Mouse (Mus musculus): ENCODE measurements at regions not wholly inside any gene's neighbourhood (a gene's known extent, or its start where the extent isn't known, plus 50 kb on each side); places are given as distances from the start of the nearest gene placed in this dataset.
"Not testable (repeated sequence)": the region's sequence is repeated elsewhere in the genome, so short reads cannot be mapped to it uniquely, and the experiment has no call there.

DNA sequence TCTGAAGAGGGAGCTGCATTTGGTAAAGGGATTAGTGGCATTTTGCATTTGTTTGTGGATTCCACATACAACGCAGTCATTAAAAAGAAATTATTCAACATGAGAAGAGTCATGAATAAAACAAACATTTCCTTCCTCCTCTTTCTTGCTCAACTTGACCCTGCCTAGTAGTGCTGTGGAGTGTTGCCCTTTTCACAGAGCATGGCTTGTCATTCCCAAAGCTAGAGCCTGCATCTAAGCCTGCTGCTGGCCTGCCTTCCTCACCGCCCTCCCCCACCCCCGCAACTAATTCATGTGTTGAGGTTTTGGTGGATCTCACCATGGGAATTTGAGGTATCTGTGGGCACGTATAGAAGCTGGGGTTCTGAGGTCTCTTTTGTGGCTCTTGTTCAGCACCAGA lies 133.6 kb upstream of the Rapgef5 start:
- not testable (repeated sequence) for H3K9me3 ChIP-seq; ATAC-seq (replicated peaks); H3K9ac ChIP-seq (replicated peaks); H3K36me3 ChIP-seq; H3K4me2 ChIP-seq (replicated peaks); H3K4me1 ChIP-seq; H3K4me3 ChIP-seq; H3K27ac ChIP-seq (replicated peaks)
- WGBS, result 36% methylated on average over 1 of the region's 4 CpGs
- peaks cover 26% of the 10 kb centered on the region for H3K27me3 ChIP-seq

DNA sequence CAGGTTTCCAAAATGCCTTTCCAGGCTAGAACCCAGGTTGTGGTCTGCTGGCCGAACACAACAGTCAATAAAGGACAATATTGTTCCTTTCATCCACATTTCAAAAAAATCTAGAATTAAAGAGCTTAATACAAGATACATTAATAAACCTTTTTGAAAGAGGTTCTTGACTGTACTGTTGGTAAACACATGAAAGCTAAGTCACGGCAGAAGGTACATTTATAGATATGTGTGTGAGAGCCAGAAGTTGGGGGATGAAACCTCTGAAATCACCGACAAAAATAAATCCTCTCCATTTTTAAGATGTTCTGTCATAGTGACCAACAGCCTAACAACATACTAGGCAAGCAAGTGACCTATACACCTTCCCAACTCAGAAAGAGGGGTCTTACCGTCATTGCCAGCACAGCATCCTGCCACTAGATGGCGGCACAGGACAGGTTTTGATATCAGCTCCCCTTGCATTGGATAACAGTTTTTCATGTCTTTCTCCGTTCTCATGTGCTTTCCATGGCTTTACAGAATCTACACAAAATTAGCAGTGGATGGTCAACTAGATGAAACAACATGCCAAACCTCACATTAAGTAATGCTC lies 131.1 kb upstream of the Rapgef5 start:
- WGBS, result 11% methylated on average over 6 of the region's 6 CpGs
- H3K36me3 ChIP-seq, result no peaks in the 10 kb centered on the region
- H3K9ac ChIP-seq (replicated peaks), result no peak overlapping the region
- no peaks in the 10 kb centered on the region for H3K4me1 ChIP-seq
- H3K9me3 ChIP-seq, result no peaks in the 10 kb centered on the region
- H3K27me3 ChIP-seq, result peaks cover 17% of the 10 kb centered on the region
- no peak overlapping the region for H3K4me2 ChIP-seq (replicated peaks)
- H3K4me3 ChIP-seq, result no peak overlapping the region
- peak; percentile 81 for ATAC-seq (replicated peaks)
- H3K27ac ChIP-seq (replicated peaks), result no peak overlapping the region

DNA sequence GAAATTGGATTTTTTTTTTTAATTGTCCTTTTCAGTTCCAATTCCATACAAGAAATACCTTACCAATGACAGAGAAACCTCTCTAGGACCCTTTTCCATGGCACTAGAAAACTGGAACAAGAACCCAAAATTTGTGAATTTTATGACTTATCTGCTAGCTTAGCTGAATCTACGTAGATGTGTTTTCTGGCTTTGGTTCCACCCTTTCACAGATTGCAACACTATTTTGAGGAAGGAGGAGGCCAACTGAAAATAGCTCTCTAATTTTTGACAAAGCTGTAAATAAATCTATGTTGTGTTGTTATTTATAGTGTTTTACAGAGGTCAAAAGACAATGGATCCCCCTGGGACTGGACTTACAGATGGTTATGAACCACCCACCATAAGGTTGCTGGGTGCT lies 130.6 kb upstream of the Rapgef5 start:
- peaks cover 17% of the 10 kb centered on the region for H3K27me3 ChIP-seq
- no peak for ATAC-seq (replicated peaks)
- no peak overlapping the region for H3K27ac ChIP-seq (replicated peaks)
- no peak overlapping the region for H3K4me2 ChIP-seq (replicated peaks)
- H3K36me3 ChIP-seq, result no peaks in the 10 kb centered on the region
- H3K9ac ChIP-seq (replicated peaks), result no peak overlapping the region
- no peaks in the 10 kb centered on the region for H3K4me1 ChIP-seq
- H3K4me3 ChIP-seq, result no peak overlapping the region
- 95% methylated on average over 1 of the region's 1 CpGs for WGBS
- H3K9me3 ChIP-seq, result no peaks in the 10 kb centered on the region

DNA sequence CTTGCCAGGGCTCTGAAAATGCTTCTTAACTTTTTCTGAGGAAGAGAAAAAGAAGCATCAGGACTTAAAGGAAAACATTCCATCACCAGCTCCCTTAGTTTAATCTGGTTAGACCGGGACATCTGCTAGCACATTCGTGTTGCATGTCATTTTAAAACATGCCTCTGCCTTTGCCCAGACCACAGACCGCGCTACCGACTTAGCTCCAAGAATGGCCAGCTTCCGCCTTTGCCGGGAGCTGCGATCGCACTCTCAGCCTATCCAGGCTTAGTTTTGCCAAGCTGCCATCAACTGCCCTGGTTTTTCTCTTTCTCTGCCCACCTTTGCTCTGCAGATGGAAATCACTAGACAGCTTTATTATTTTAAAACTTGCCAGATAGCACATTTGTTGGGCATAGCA lies 129.3 kb upstream of the Rapgef5 start:
- peaks cover 14% of the 10 kb centered on the region for H3K27me3 ChIP-seq
- no peaks in the 10 kb centered on the region for H3K9me3 ChIP-seq
- 79% methylated on average over 9 of the region's 9 CpGs for WGBS
- ATAC-seq (replicated peaks), result no peak
- no peak overlapping the region for H3K27ac ChIP-seq (replicated peaks)
- no peaks in the 10 kb centered on the region for H3K4me1 ChIP-seq
- H3K4me2 ChIP-seq (replicated peaks), result no peak overlapping the region
- H3K9ac ChIP-seq (replicated peaks), result no peak overlapping the region
- no peaks in the 10 kb centered on the region for H3K36me3 ChIP-seq
- no peak overlapping the region for H3K4me3 ChIP-seq

DNA sequence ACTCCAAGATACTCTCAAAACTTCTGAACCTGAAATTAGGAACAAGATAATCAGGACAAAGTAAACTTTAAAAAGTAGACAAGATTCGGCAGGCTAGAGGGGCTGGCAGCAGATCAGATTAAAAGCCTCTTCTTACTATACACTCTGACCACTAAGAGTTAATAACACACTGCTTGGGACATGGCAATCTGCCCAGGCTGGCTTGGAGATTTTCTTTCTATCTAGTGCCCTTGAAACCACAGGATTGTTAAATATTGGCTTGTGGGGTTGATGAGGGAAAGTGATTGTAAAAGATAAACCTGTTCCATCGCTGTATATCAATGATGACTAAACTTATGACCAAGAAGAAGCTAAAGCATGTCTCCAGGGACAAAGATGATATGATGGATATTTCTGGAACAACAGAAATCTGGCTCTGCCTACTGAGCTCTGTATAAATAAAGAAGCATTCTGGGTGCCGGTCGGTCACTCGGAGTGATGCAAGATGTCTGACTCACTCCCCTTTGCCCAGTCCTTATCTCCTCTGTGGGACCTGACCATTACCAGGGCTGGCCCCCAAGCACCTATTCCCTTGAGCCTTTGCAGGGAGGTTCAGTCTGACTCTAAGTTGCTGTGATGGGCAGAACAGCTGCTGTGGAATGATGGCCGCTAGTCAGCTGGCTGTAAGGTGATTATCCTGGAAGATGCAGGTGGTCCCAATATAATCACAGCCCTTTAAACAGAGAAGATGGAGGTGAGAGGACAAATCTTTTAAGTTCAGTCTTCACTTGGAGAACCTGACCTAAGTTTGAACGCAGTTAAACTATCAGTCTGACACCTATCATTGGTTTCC lies 126.5 kb upstream of the Rapgef5 start:
- 66% methylated on average over 7 of the region's 7 CpGs for WGBS

DNA sequence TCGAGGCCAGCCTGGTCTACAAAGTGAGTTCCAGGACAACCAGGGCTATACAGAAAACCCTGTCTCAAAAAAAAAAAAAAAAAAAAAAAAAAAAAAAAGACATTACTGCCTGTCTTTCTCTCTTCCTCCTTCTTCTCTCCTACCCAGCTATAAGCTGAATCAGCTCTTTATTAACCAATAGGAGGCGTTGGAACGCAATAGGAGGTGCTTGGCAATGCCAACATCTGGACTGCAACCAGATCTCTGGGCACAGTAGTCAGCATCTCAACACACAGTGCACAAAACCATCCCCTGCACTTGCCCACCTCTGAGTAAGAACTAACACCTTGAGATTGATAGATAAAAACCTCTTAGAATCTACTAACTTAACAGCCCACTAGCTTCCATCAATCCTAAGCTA lies 118.8 kb upstream of the Rapgef5 start:
- H3K27me3 ChIP-seq, result no peaks in the 10 kb centered on the region
- no peaks in the 10 kb centered on the region for H3K36me3 ChIP-seq
- no peaks in the 10 kb centered on the region for H3K4me1 ChIP-seq
- no peak overlapping the region for H3K27ac ChIP-seq (replicated peaks)
- no peak for ATAC-seq (replicated peaks)
- no peak overlapping the region for H3K4me2 ChIP-seq (replicated peaks)
- H3K9me3 ChIP-seq, result no peaks in the 10 kb centered on the region
- no peak overlapping the region for H3K4me3 ChIP-seq
- WGBS, result 96% methylated on average over 3 of the region's 3 CpGs
- H3K9ac ChIP-seq (replicated peaks), result no peak overlapping the region

More for the DNA sequence above, 126.5 kb upstream of the Rapgef5 start:
- no peaks in the 10 kb centered on the region for H3K4me1 ChIP-seq
- H3K9me3 ChIP-seq, result no peaks in the 10 kb centered on the region
- H3K4me3 ChIP-seq, result no peak overlapping the region
- peaks cover 14% of the 10 kb centered on the region for H3K27me3 ChIP-seq
- no peak for ATAC-seq (replicated peaks)
- H3K36me3 ChIP-seq, result no peaks in the 10 kb centered on the region
- H3K27ac ChIP-seq (replicated peaks), result no peak overlapping the region
- no peak overlapping the region for H3K4me2 ChIP-seq (replicated peaks)
- no peak overlapping the region for H3K9ac ChIP-seq (replicated peaks)

DNA sequence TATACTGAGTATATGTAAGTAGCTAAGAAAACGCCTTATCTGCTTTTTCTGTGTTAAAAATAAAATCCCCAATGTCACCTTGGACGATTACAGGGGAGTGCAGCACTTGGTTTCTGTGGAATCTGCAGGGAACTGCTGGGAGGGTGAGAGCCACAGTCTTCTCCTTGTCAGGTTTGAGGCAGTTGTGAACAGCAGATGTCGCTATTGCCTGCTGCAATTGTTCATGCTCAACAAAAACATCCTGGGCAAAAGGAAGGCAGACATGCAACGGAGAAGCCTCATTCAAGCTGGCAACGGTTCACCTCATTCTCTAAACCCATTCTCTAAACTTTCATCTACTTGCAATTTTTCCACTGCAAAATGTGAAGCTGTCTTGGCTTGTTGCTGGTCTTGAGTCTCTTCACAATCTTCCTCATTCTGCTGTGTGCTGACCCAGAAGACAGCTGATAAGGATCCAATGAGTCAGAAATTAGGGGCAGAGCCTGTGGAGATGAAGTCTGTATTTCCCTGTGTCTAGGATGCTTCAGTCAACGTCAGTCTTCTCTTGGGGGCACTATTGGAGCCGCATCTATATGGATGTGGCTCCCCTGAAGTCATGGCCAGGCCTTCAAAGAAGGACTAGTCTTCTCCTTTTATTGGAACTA lies 112.6 kb upstream of the Rapgef5 start:
- H3K36me3 ChIP-seq, result no peaks in the 10 kb centered on the region
- no peak overlapping the region for H3K4me3 ChIP-seq
- 9% methylated on average over 7 of the region's 7 CpGs for WGBS

DNA sequence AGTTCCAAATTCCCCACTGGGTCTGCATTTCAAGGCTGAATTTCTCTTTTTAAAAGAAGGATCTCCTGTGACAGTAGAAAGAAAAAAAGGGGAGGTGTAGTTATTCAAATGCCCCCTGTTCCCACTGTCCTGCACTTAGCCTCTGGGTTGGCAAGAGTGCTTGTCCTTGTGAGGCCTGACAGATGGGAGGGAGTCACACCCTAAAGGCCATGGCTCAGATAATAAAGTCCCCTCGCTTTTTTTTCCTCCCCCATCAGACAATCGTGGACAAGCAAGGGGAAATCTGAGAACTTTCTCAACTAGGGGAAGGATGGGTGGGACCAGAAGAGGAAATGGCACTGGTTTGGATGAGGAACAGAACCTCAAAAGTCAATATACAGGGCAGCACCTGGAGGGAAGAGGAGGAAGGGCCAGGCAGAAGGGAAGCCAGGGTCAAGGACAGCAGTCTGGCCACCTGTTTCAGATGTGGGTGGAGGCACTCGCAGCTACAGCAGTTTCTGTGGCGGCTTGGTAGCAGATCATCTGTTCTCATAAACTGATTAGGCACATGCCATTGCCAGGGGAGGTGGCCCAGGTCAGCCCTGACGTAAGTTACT lies 112.0 kb upstream of the Rapgef5 start:
- Histone ChIP-seq H3K4me2 (replicated peaks) (no peak overlapping the region), H3K9me3 (no peaks in the 10 kb centered on the region), H3K27me3 (no peaks in the 10 kb centered on the region), H3K36me3 (no peaks in the 10 kb centered on the region), H3K27ac (replicated peaks) (no peak overlapping the region), H3K4me3 (no peak overlapping the region), H3K4me1 (no peaks in the 10 kb centered on the region; the same call in 1 of the 2 replicates), H3K9ac (replicated peaks) (no peak overlapping the region)
- no peak for ATAC-seq (replicated peaks)
- WGBS, result 71% methylated on average over 5 of the region's 5 CpGs

More for the DNA sequence above, 112.6 kb upstream of the Rapgef5 start:
- Histone ChIP-seq H3K9ac (replicated peaks) (no peak overlapping the region), H3K9me3 (no peaks in the 10 kb centered on the region), H3K27ac (replicated peaks) (no peak overlapping the region), H3K27me3 (no peaks in the 10 kb centered on the region), H3K4me2 (replicated peaks) (no peak overlapping the region), H3K4me1 (no peaks in the 10 kb centered on the region; the same call in 1 of the 2 replicates)
- ATAC-seq (replicated peaks), result peak; percentile 72

DNA sequence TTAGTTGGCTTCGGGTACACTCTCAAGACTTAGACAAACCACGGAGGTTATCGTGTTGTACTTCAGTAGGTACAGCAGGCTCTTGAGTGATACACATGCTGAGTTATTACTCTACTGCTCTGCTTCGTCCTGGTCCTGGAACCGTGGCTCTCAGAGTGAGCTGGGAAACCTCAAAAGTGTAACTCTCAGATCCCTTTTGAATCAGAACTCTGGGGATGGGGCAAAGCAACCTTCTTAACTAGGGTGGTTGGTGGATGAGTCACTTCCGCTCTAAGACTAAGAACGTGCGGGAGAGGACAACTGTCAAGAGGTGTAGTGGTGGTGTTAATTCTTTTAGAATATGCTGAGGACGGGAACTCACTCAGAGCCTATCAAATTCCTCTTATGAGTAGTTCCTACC lies 109.4 kb upstream of the Rapgef5 start:
- H3K9me3 ChIP-seq, result no peaks in the 10 kb centered on the region
- H3K4me2 ChIP-seq (replicated peaks), result no peak overlapping the region
- H3K9ac ChIP-seq (replicated peaks), result no peak overlapping the region
- no peak for ATAC-seq (replicated peaks)
- no peak overlapping the region for H3K27ac ChIP-seq (replicated peaks)
- WGBS, result 92% methylated on average over 9 of the region's 9 CpGs
- no peaks in the 10 kb centered on the region for H3K36me3 ChIP-seq
- no peaks in the 10 kb centered on the region for H3K27me3 ChIP-seq
- H3K4me1 ChIP-seq, result no peaks in the 10 kb centered on the region; the same call in 1 of the 2 replicates
- no peak overlapping the region for H3K4me3 ChIP-seq

DNA sequence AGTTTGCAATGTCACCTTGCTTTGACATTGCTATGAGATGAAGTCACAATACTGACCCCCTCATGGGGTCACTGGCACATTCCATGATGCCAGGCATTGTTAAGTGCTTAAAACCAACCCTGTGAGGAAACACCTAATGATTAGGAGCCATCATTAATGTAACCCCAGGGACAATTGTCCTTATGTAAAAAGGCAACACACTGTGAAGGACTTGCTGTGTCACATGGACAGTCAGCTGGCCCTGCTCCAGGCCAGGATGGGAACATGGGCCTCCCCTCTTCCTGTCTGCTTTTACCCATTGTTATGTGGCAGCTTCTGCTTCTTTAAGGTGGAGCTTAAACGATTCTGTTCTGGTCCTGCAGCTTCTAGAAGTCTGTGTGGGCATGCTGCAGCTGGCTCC lies 105.7 kb upstream of the Rapgef5 start:
- Histone ChIP-seq H3K9me3 (no peaks in the 10 kb centered on the region), H3K4me2 (replicated peaks) (no peak overlapping the region), H3K9ac (replicated peaks) (no peak overlapping the region), H3K36me3 (no peaks in the 10 kb centered on the region), H3K4me1 (0 out of 2 replicates have a peak, but pooled peaks cover 4% of the 10 kb centered on the region), H3K4me3 (no peak overlapping the region), H3K27me3 (no peaks in the 10 kb centered on the region), H3K27ac (replicated peaks) (no peak overlapping the region)
- no peak for ATAC-seq (replicated peaks)
- 22% methylated on average over 1 of the region's 1 CpGs for WGBS

DNA sequence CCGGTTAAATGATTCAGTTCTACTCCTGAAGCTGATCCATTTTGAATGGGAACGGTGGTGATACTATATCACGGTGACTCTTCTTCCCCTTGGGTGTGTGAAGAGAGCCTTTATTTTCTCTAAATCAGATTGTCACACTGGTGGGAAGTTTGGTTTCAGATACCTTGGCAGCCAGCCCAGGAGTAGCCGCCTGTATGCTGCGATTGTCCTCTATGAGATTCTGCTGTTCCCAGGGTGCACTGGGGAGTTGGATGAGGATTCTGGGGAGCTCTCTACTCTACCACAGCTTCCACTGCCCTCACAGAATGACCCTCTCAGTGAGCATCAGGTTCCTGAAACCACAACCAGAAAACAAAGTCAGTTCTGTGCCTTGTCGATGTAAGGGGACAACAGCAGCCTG lies 104.0 kb upstream of the Rapgef5 start:
- no peaks in the 10 kb centered on the region for H3K36me3 ChIP-seq
- H3K27ac ChIP-seq (replicated peaks), result no peak overlapping the region
- ATAC-seq (replicated peaks), result no peak
- no peak overlapping the region for H3K9ac ChIP-seq (replicated peaks)
- H3K27me3 ChIP-seq, result no peaks in the 10 kb centered on the region
- H3K4me2 ChIP-seq (replicated peaks), result no peak overlapping the region
- 0 out of 2 replicates have a peak, but pooled peaks cover 4% of the 10 kb centered on the region for H3K4me1 ChIP-seq
- H3K4me3 ChIP-seq, result no peak overlapping the region
- 60% methylated on average over 6 of the region's 6 CpGs for WGBS
- H3K9me3 ChIP-seq, result no peaks in the 10 kb centered on the region

Measured in forebrain, embryonic 15.5 days (tissue).